Mouse (Mus musculus) spleen, postnatal 0 days (tissue): ENCODE data around the gene Hist1h2br. TPM values are rescaled to one million over a fixed set of nuclear protein-coding genes. Genes with fewer than 3 reads are reported as not detected.

Source experiments
- polyA plus RNA-seq: library from polyadenylated mRNA; unstranded; fragments of >200 nt; fragmentation: Nextera tagmentation; extraction: Ambion mirVana; gene quantifications from 2 replicates; pipeline ENCODE4 v1.2.1, GENCODE M21; 2015

Hist1h2br gene
- polyA plus RNA-seq, result 45.1 and 54.8 TPM in 2 replicates

DNA sequence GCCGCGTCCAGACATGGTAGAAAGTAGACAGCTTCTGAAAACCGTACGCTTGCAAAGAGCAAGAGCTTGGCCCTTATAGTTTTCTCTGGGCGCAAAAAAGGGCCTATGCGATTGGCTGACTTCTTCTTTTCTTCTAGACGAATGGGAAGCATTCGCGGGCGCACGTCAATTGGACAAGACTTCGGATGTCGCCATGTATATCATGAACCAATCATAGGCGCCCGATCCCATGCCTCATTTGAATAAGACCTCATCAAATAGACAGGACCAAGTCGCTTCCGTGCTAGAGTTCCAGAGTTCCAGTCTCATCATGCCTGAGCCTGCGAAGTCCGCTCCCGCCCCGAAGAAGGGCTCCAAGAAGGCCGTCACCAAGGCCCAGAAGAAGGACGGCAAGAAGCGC lies at the start of gene Hist1h2br, which contains the start of gene Hist1h2ap:
Gene Hist1h2br (plus strand): TSS at position 283 of the 400 bp plus-strand sequence.
Gene Hist1h2ap (minus strand): TSS at position 47 of the 400 bp plus-strand sequence.

DNA sequence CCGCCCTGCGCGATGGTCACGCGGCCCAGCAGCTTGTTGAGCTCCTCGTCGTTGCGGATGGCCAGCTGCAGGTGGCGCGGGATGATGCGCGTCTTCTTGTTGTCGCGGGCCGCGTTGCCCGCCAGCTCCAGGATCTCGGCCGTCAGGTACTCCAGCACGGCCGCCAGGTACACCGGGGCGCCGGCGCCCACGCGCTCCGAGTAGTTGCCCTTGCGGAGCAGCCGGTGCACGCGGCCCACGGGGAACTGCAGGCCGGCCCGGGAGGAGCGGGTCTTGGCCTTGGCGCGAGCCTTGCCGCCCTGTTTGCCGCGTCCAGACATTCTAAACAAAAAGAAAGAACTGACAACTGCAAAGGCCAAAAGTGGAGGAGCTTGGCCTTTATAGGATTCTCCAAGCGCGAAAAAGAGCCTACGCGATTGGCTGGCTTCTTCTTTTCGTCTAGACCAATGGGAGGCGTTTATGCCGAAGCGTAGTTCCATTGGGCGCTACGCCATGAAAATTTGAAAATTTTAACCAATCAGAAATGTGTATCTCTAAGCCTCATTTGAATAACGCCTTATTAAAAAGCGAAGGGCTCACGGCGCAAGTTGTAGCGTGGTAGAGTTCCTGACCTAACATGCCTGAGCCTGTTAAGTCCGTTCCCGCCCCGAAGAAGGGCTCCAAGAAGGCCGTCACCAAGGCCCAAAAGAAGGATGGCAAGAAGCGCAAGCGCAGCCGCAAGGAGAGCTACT lies 46.5 kb upstream of the Hist1h2br start, which contains the start of the genes Hist1h2an and Hist1h2bp:
Gene Hist1h2an (minus strand): TSS at position 320 of the 731 bp plus-strand sequence.
Gene Hist1h2bp (plus strand): TSS at position 563 of the 731 bp plus-strand sequence.

DNA sequence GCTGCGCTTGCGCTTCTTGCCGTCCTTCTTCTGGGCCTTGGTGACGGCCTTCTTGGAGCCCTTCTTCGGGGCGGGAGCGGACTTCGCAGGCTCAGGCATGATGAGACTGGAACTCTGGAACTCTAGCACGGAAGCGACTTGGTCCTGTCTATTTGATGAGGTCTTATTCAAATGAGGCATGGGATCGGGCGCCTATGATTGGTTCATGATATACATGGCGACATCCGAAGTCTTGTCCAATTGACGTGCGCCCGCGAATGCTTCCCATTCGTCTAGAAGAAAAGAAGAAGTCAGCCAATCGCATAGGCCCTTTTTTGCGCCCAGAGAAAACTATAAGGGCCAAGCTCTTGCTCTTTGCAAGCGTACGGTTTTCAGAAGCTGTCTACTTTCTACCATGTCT lies 23.5 kb upstream of the Hist1h2br start, which contains the start of the genes Hist1h2bq and Hist1h2ao:
Gene Hist1h2bq (minus strand): TSS at position 125 of the 400 bp plus-strand sequence.
Gene Hist1h2ao (plus strand): TSS at position 393 of the 400 bp plus-strand sequence.

DNA sequence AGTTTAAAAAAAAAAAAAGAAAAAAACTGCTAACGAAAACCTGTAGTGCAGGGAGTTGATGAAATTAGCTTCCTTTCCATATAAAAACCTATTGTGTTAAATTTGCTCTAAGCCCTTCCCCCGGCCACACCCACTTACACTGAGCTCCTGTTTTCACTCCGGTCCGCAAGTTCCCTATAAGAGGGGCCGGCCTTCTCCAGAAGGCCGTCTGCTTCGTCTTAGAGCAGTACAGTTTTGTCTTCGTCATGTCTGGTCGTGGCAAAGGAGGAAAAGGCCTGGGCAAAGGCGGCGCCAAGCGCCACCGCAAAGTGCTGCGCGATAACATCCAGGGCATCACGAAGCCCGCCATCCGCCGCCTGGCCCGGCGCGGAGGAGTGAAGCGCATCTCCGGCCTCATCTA lies 22.0 kb upstream of the Hist1h2br start, which contains the start of gene Hist1h4m:
Gene Hist1h4m (plus strand): TSS at position 208 of the 400 bp plus-strand sequence.

DNA sequence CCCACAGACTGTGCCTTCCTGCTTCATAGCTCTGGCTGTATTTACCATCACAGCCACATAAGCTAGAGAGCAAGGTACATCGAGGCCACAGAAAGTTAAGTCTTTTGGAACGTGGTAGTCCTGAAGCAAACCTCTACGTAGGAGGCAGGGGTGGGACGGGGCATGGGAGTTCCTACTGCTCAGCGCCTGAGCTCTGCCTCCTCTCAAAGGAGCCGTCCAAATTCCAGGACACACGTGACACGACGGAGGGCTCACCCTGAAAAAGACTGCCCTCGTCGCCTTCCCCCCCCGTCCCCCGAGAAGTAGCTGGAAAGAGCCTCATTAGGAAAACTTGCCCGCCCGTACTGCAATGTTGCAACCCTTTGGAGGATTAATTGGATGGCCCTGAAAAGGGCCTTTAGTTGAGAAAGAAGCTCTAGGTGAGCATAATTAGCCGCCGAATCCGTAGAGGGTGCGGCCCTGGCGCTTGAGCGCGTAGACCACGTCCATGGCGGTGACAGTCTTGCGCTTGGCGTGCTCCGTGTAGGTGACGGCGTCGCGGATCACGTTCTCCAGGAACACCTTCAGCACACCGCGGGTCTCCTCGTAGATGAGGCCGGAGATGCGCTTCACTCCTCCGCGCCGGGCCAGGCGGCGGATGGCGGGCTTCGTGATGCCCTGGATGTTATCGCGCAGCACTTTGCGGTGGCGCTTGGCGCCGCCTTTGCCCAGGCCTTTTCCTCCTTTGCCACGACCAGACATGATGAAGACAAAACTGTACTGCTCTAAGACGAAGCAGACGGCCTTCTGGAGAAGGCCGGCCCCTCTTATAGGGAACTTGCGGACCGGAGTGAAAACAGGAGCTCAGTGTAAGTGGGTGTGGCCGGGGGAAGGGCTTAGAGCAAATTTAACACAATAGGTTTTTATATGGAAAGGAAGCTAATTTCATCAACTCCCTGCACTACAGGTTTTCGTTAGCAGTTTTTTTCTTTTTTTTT lies 1.8 kb upstream of the Hist1h2br start, which contains the start of gene Hist1h4n:
Gene Hist1h4n (minus strand): TSS at position 779 of the 977 bp plus-strand sequence.

Other genes starting within 250 kb of the Hist1h2br start
- gene Olfr1362, start 219.7 kb upstream of the Hist1h2br start, polyA plus RNA-seq, result not detected in 2 replicates
- gene Olfr11, start 191.2 kb upstream of the Hist1h2br start, polyA plus RNA-seq, result not detected in 2 replicates
- not detected in 2 replicates for gene Olfr1361, start 170.4 kb upstream of the Hist1h2br start, polyA plus RNA-seq
- gene Olfr1360, start 156.3 kb upstream of the Hist1h2br start, polyA plus RNA-seq, result not detected in 2 replicates
- gene Olfr1359, start 135.6 kb upstream of the Hist1h2br start, polyA plus RNA-seq, result not detected in 2 replicates
- 4.7 and 5.7 TPM in 2 replicates for gene Hist1h2bl, start 117.6 kb upstream of the Hist1h2br start, polyA plus RNA-seq
- 57.8 and 92.8 TPM in 2 replicates for gene Hist1h2ai, start 117.3 kb upstream of the Hist1h2br start, polyA plus RNA-seq
- 33.5 and 37.1 TPM in 2 replicates for gene Hist1h3h, start 116.1 kb upstream of the Hist1h2br start, polyA plus RNA-seq
- 7.3 and 10.3 TPM in 2 replicates for gene Hist1h2bm, start 111.7 kb upstream of the Hist1h2br start, polyA plus RNA-seq
- gene Hist1h4j, start 98.7 kb upstream of the Hist1h2br start, polyA plus RNA-seq, result 0.62 and 0.67 TPM in 2 replicates
- 14.9 and 17.9 TPM in 2 replicates for gene Hist1h4k, start 83.2 kb upstream of the Hist1h2br start, polyA plus RNA-seq
- 201 and 221 TPM in 2 replicates for gene Hist1h2ak, start 79.9 kb upstream of the Hist1h2br start, polyA plus RNA-seq
- gene Hist1h2bn, start 79.6 kb upstream of the Hist1h2br start, polyA plus RNA-seq, result 32.0 and 36.8 TPM in 2 replicates
- gene Hist1h1b, start 53.1 kb upstream of the Hist1h2br start, polyA plus RNA-seq, result 52.6 and 68.3 TPM in 2 replicates
- 233 and 297 TPM in 2 replicates for gene Hist1h3i, start 50.4 kb upstream of the Hist1h2br start, polyA plus RNA-seq
- 27.1 and 37.7 TPM in 2 replicates for gene Hist1h2an, start 46.5 kb upstream of the Hist1h2br start, polyA plus RNA-seq
- 4.5 and 7.4 TPM in 2 replicates for gene Hist1h2bp, start 46.3 kb upstream of the Hist1h2br start, polyA plus RNA-seq
- 43.0 and 51.7 TPM in 2 replicates for gene Hist1h2bq, start 23.5 kb upstream of the Hist1h2br start, polyA plus RNA-seq
- not detected in 2 replicates for gene Hist1h2ao, start 23.3 kb upstream of the Hist1h2br start, polyA plus RNA-seq
- not detected in 2 replicates for gene Hist1h4m, start 22.0 kb upstream of the Hist1h2br start, polyA plus RNA-seq
- gene Hist1h4n, start 1.5 kb upstream of the Hist1h2br start, polyA plus RNA-seq, result 24.4 and 26.3 TPM in 2 replicates
- gene Hist1h2ap, start 236 bp upstream of the Hist1h2br start, polyA plus RNA-seq, result 7,403 and 9,418 TPM in 2 replicates
- 1.5 and 1.9 TPM in 2 replicates for gene Zfp184, start 111.4 kb downstream of the Hist1h2br start, polyA plus RNA-seq
- gene Pom121l2, start 147.5 kb downstream of the Hist1h2br start, polyA plus RNA-seq, result not detected in 2 replicates
- gene Prss16, start 176.0 kb downstream of the Hist1h2br start, polyA plus RNA-seq, result 1.4 and 2.5 TPM in 2 replicates
- gene Hist1h2ah, start 201.8 kb downstream of the Hist1h2br start, polyA plus RNA-seq, result 25.1 and 47.6 TPM in 2 replicates
- 3.8 and 5.7 TPM in 2 replicates for gene Hist1h2bk, start 202.1 kb downstream of the Hist1h2br start, polyA plus RNA-seq
- 37.1 and 47.6 TPM in 2 replicates for gene Hist1h4i, start 207.6 kb downstream of the Hist1h2br start, polyA plus RNA-seq
- 28.2 and 38.3 TPM in 2 replicates for gene Hist1h2ag, start 209.2 kb downstream of the Hist1h2br start, polyA plus RNA-seq
- gene Hist1h2bj, start 209.5 kb downstream of the Hist1h2br start, polyA plus RNA-seq, result 13.1 and 14.6 TPM in 2 replicates